Mouse (Mus musculus): ENCODE results near the gene Gmpr2.

Gene Gmpr2

DNA sequence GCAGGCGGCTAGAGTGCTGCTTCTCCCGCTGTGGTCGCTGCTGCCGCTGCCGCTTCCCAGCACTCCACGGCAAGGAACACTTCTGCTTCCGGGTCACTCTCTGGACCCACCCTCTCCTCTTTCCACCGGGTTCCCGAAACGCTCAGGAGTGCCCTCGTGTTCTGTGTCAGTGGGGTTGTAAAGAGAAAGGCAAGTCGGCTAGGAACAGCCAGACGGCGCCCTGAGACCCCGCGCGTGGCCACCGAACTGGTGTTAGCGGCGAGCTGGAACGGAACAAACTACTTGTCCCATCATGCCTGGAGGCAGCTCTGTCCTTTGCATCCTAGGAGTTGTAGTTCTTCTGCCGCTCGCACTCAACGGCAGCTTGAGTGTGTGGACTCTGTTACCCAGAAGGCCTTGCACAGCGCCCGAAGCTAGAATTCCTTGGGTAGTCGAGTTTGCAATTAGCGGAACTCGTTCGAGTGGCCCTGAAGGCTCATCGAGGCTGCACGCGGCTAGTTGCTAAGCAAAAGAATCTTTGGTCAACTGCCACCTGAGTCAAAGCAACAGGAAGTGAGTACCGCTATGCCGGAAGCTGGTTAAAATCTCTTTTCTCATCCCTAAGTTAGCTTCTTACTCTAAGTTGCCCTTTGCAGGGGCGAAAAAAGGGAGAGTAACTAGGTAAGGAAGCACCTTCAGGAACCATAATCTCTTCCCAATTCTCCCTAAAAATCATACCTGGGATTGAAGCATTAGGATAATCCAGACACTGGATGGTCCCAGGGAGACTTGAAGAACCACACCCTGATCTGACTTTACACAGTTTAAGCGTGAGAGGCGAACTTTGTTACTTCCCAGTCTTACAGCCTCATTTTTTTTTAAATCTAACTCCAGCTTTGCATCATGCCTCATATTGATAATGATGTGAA is at the start of gene Gmpr2, which contains the start of gene Nedd8:
TSS of gene Gmpr2 (plus strand) at position 109 of the 908 bp plus-strand sequence.
TSS of gene Nedd8 (minus strand) at position 292 of the 908 bp plus-strand sequence.
- DNase-seq (ENCODE audit: low spot score) = peak; percentile 71

DNA sequence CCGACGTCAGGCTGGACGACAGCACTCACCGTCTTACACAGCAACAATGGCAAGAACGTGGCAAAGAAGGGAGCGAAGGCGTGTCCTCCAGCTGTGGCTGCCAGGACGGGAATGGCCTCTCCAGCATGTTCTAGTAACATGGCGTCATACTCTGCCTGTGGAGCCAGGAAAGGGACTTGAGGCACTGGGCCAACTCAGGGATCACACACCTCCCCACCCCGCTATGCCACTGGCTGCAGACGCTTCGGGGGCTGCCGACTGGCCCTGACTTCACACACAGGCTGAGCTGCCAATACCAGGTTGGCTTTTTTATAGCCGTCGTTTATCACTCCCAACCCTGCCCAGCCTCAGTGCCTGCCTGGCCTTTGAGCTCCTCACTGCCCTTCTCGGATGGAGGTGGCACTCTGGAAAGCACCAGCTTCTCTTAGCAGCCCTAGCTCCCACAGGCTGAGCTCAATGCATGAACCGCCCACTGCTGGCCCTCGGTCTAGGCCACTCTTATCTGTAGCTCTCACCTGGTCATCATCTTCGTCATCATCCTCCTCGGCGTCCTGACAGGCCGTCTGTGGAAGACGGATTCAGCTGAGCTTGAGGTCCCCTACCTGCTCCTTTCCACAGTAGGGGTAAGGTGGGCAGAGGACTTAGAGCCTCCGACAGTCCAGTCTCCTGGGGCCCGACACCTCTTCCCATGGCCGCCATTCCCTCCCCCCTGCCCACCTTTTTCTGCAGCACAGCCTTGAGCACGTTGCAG is 43.5 kb upstream of the Gmpr2 start:
- DNase-seq (ENCODE audit: low spot score) = no peak

DNA sequence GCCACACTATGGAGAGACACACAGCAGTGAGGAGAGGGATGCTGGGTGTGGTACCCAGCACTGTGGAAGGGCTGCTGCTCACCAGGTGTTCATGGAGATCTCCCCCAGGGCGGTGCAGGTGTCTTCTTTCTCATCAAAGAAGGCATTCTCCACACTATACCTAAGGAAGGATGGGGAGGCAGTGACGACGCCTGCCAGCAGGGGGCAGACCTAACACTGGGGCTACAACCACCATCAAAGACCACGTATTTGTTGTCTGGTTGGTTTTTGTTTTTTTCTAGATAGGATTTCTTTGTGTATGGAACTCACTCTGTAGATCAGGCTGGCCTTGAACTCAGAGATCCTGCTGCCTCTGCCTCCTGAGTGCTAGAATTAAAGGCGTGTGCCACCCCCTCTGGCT is 42.4 kb upstream of the Gmpr2 start:
- DNase-seq (ENCODE audit: low spot score) = no peak

GRCm38 (mm10) chr14:55634874-55635522 is 36.7 kb upstream of the Gmpr2 start:
- no peak for DNase-seq (ENCODE audit: low spot score)

DNA sequence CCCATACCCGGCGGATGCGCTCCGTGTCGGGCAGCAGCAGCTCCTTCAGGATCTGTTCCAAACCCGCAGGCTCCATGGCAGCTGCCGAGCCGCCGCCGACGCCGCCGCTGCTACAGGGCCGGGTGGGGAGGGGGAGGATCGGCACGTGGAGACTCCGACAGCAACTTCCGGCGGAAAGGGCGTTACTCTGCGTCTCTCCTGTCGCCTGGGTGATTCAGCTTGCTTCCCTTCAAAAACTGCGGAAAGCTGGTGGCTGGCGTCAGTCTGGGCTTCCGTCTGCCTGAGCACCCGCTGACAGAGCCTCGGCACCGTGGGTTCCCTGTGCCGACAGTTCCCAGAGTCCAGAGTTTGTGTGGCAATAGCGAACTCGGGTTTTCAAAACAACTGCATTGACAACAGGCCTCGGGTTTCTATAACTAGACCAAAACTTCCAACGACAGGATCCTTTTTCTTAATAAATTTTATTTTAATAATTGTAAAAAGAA is 36.2 kb upstream of the Gmpr2 start, which contains the start of gene Ipo4:
TSS of gene Ipo4 (minus strand) at position 435 of the 485 bp plus-strand sequence.
- DNase-seq (ENCODE audit: low spot score) = peak; percentile 68

DNA sequence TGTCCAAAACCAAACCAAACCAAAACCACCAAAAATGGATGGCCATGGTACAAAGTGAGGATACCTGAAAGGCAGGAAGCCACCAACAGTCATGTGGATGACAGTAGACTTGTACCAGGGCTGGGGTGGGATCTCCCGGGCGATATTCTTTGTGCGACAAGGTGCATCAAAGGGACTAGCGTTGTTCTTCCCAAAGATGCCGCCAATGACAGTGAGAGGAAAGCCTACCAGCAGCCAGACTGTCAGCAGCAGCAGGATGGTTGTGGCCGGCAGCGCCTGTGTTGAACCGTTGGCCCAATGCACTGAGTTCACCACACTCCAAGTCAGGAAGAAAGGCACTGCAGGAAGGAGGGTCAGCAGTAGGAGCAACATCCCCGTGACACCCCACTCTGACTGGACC is 33.9 kb upstream of the Gmpr2 start, which contains the start of gene Gm49378:
TSS of gene Gm49378 (minus strand) at position 101 of the 400 bp plus-strand sequence.
- no peak for DNase-seq (ENCODE audit: low spot score)

- no peak for DNase-seq (ENCODE audit: low spot score)
These were observed 30.9 kb upstream of the Gmpr2 start for GRCm38 (mm10) chr14:55640816-55641215.

GRCm38 (mm10) chr14:55641291-55641690 is 30.4 kb upstream of the Gmpr2 start:
- no peak for DNase-seq (ENCODE audit: low spot score)

- DNase-seq (ENCODE audit: low spot score) = no peak
These were observed 29.1 kb upstream of the Gmpr2 start for GRCm38 (mm10) chr14:55642679-55643059.

GRCm38 (mm10) chr14:55643060-55643907 is 28.5 kb upstream of the Gmpr2 start, which contains the start of gene Tm9sf1:
Gene Tm9sf1 (minus strand): TSS chr14:55643806.
- DNase-seq (ENCODE audit: low spot score) = peak; percentile 79

- no peak for DNase-seq (ENCODE audit: low spot score)
These were observed 27.4 kb upstream of the Gmpr2 start for GRCm38 (mm10) chr14:55644261-55644888.

GRCm38 (mm10) chr14:55649884-55650283 is 21.9 kb upstream of the Gmpr2 start, which contains the start of gene Tssk4:
Gene Tssk4 (plus strand): TSS chr14:55650184.
- DNase-seq (ENCODE audit: low spot score) = no peak

DNA sequence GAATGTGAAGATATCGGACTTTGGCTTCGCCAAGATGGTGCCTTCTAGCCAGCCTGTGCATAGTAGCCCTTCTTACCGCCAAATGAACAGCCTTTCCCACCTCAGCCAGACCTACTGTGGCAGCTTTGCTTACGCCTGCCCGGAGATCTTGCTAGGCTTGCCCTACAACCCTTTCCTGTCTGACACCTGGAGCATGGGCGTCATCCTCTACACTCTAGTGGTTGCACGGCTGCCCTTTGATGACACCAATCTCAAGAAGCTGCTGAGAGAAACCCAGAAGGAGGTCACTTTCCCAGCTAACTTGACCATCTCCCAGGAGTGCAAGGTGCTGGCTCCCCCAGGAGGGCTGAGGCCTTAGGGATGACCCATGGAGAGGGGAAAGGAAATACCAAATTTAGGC is 20.2 kb upstream of the Gmpr2 start:
- DNase-seq (ENCODE audit: low spot score) = no peak

DNA sequence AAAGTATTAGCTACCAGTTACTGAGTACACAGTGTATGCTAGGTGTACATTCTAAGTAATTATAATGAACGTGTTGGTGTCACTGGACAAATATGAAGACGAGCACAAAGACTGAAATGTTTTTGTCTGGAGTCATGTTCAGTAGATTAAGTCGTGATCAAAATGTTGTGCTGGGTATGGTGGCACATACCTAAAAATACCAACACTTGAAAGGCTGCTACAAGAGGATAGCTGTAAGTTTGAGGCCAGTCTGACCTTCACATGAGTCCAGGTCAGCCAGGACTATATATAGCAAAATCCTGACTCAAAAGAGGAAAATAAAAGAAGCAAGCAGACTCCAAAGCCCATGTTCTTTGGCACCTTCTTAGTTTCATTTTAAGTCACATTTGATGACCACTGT is 14.8 kb upstream of the Gmpr2 start:
- no peak for DNase-seq (ENCODE audit: low spot score)

GRCm38 (mm10) chr14:55658011-55658410 is 13.7 kb upstream of the Gmpr2 start:
- no peak for DNase-seq (ENCODE audit: low spot score)

- peak; percentile 57 for DNase-seq (ENCODE audit: low spot score)
These were observed 11.7 kb upstream of the Gmpr2 start, which contains the start of gene Mdp1 for GRCm38 (mm10) chr14:55659960-55660573. Gene Mdp1 (minus strand): TSS chr14:55660508.

DNA sequence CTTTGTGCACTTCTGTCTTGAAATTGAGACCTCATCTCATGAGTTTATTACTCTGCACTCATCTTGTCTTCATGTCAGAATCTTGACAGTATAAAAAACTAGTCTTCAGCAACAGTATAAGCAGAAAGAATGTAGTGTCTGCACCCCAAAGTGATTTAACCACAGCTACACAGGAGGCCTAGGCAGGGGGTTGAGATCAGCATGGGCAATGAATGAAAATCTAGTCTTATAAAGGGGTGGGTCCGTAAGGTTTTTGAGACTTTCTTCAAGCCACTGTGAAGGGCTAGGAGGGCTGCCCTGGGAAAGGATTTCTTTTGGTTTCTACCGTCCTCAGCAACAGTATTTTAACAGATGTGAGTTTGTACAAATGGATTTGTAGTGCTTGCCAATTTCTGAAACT is 11.1 kb upstream of the Gmpr2 start:
- DNase-seq (ENCODE audit: low spot score) = no peak

DNA sequence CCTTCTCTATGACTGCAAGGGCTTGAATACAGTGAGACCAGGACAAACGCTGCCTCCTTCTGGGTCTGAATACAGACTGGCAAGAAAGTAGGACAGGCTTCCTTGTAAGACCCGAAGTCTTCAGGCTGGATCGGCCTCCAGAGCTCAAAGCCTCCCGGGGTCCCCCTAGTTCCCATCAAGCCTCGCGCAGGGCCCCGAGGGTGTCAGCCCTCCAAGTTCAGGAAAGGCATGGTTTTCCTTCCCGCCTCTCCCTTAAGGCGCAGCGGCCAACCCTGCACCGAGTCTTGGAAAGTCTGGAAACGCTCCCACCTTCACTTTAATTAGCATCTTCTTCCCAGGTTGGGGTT is 282 bp upstream of the Gmpr2 start:
- DNase-seq (ENCODE audit: low spot score) = no peak

- no peak for DNase-seq (ENCODE audit: low spot score)
These were observed 960 bp downstream of the Gmpr2 start for GRCm38 (mm10) chr14:55672741-55673060.

DNA sequence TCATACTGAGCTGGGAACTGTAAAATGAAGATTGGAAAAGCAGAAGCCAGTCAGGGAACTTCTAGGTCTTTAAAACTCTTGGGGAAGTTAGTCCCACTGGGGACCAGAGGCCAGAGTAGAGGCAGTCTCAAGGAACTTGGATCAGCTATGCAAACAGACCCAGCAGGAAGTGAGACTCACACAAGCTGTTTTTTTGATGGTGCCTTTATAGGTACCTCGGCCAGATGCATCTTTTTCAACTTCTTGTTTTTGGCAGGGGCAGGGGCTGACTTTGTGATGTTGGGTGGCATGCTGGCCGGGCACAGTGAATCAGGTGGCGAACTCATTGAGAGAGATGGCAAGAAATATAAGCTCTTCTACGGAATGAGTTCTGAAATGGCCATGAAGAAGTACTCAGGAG is 5.9 kb downstream of the Gmpr2 start:
- no peak for DNase-seq (ENCODE audit: low spot score)

All from ovary, postnatal 14 days (tissue).